Mouse (Mus musculus): ENCODE measurements around the gene Fcrlb. TPM values are rescaled to one million over a fixed set of nuclear protein-coding genes. Genes with fewer than 3 reads are reported as not detected.
A peak's percentile ranks its signal among the peaks of the same experiment; 100 is the strongest.

The Fcrlb gene
- polyA plus RNA-seq, 1 experiment from 2014 or later: 0.29 TPM

DNA sequence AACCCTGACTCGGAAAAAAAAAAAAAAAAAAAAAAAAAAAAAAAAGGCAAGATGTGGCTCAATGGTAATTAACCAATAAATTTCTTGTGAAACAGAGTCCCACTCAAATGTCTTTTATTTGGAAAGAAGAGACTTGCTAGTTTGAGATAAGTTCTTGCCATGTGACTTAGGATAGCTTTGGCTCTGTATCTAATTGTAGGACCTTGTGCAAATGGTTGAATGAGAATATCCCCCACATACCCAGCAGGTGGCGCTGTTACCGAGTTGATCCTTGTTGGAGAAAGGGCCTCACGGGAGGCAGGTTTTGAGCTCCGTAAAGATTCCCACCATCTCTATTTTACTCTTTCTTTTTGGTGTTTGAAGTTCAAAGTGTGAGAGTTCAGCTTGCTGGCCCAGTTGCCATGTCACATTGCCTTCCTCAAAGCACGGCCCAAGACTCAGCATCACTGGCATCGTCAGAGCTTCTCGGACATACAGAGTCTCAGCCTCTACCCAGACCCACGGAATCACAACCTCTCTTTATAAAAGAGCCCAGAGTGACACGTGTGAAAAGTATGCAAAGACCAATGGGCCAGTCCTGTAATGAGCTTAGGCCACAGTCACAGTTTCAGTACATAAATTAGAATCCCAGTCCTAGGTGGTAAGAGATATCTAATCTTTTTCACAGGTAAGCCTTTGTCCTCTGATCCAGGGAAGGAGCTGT, 11.1 kb downstream of the Fcrlb start:
- H3K4me3 ChIP-seq (ENCODE audit: low read depth, low read length): no peak overlapping the region

DNA sequence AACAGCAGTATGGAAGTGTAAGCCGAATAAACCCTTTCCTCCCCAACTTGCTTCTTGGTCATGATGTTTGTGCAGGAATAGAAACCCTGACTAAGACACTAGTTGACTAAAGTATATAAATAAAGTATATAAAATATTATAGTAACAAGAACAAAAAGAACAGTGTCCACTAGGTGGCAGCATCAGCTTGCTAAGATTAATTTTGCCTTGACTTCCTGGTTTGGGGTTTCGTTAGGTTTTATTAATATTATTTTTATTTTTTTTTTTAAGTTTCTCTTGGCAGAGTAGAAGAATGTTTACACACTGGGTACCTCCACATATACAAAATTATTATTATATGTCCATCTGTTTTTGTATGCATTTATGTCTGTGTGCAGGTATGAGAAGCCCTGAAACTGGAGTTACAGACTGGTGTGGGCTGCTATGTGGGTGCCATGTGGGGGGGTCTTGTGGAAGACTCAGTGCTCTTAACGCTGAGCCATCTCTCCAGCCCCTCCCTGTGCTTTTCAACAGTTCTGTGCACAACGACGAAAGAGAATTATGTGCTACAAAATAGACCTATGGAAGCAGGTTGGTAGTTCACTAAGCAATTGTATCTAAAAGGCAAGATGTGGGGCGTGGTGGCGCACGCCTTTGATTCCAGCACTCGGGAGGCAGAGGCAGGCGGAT, 11.8 kb downstream of the Fcrlb start:
- no peak overlapping the region for H3K4me2 ChIP-seq (ENCODE audit: low read depth)
- no peaks in the 10 kb centered on the region for H3K36me3 ChIP-seq (ENCODE audit: control insufficient read depth, insufficient read depth, low read length)
- H3K9ac ChIP-seq (ENCODE audit: low read length): no peak overlapping the region
- no peak overlapping the region for H3K27ac ChIP-seq (ENCODE audit: low read depth, low read length)
- ATAC-seq (ENCODE audit: insufficient read depth, low FRiP score, low TSS enrichment): no peak
- H3K27me3 ChIP-seq (ENCODE audit: control insufficient read depth, insufficient read depth, low read length): no peaks in the 10 kb centered on the region
- WGBS: 39% methylated on average over 10 of the region's 10 CpGs
- no peaks in the 10 kb centered on the region for H3K9me3 ChIP-seq (ENCODE audit: control insufficient read depth, low read length)
- no peak overlapping the region for H3K4me3 ChIP-seq (ENCODE audit: low read depth, low read length)
- H3K4me1 ChIP-seq (ENCODE audit: control insufficient read depth, insufficient read depth, low read length): no peaks in the 10 kb centered on the region
- peak; percentile 23 for DNase-seq (ENCODE audit: low spot score)

More for the DNA sequence above, 11.1 kb downstream of the Fcrlb start:
- Histone ChIP-seq H3K4me2 (ENCODE audit: low read depth) (0 out of 2 replicates have a peak overlapping the region, but pooled peaks have one; percentile 25), H3K27me3 (ENCODE audit: control insufficient read depth, insufficient read depth, low read length) (peaks cover 5% of the 10 kb centered on the region; the same call in 1 of the 2 replicates), H3K9me3 (ENCODE audit: control insufficient read depth, low read length) (no peaks in the 10 kb centered on the region), H3K9ac (ENCODE audit: low read length) (no peak overlapping the region), H3K27ac (ENCODE audit: low read depth, low read length) (no peak overlapping the region), H3K4me1 (ENCODE audit: control insufficient read depth, insufficient read depth, low read length) (no peaks in the 10 kb centered on the region), H3K36me3 (ENCODE audit: control insufficient read depth, insufficient read depth, low read length) (no peaks in the 10 kb centered on the region)
- peak; percentile 83 for DNase-seq (ENCODE audit: low spot score)
- 37% methylated on average over 10 of the region's 10 CpGs for WGBS
- ATAC-seq (ENCODE audit: insufficient read depth, low FRiP score, low TSS enrichment): peak; percentile 41; the same call in 1 of the 2 replicates

- H3K9me3 ChIP-seq (ENCODE audit: control insufficient read depth, low read length): no peaks in the 10 kb centered on the region
- no peak for ATAC-seq (ENCODE audit: insufficient read depth, low FRiP score, low TSS enrichment)
- H3K4me1 ChIP-seq (ENCODE audit: control insufficient read depth, insufficient read depth, low read length): no peaks in the 10 kb centered on the region
- 80% methylated on average over 16 of the region's 16 CpGs for WGBS
- H3K9ac ChIP-seq (ENCODE audit: low read length): no peak overlapping the region
- H3K4me2 ChIP-seq (ENCODE audit: low read depth): no peak overlapping the region
- H3K36me3 ChIP-seq (ENCODE audit: control insufficient read depth, insufficient read depth, low read length): no peaks in the 10 kb centered on the region
- no peaks in the 10 kb centered on the region for H3K27me3 ChIP-seq (ENCODE audit: control insufficient read depth, insufficient read depth, low read length)
- no peak overlapping the region for H3K27ac ChIP-seq (ENCODE audit: low read depth, low read length)
- H3K4me3 ChIP-seq (ENCODE audit: low read depth, low read length): no peak overlapping the region
- DNase-seq (ENCODE audit: low spot score): no peak
These were observed 14.2 kb downstream of the Fcrlb start for GRCm38 (mm10) chr1:170898413-170899075.

DNA sequence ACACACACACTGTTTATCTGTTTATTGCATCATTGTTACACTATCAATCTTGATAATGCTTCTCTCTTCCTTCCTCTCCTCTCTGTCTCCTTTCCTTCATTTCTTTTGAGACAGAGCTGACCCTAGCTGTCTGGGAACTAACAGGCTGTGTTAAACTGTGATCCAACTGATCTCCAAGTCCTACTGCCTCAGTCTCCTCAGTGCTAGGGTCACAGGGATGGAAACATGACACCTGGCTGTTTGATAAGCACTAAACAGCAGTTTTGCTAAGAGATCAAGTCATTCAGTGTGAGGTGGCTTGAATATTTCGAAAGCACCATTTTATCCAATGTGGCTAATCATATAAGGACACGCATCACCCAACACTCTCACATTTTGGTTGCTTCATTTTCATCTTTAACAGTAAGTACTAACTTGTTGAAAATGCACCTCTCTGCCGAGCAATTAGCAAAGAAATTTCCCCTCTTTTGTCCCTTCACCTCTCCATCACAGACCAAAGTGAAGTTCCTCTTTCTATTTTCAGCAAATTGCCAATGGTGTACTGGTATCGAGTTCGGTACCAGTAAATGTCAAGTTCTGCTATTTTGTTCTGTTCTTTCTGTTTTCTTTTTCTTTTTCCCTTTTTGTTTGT, 16.0 kb downstream of the Fcrlb start:
- Histone ChIP-seq H3K36me3 (ENCODE audit: control insufficient read depth, insufficient read depth, low read length) (no peaks in the 10 kb centered on the region), H3K4me1 (ENCODE audit: control insufficient read depth, insufficient read depth, low read length) (no peaks in the 10 kb centered on the region), H3K9me3 (ENCODE audit: control insufficient read depth, low read length) (no peaks in the 10 kb centered on the region), H3K27ac (ENCODE audit: low read depth, low read length) (no peak overlapping the region), H3K4me3 (ENCODE audit: low read depth, low read length) (no peak overlapping the region), H3K27me3 (ENCODE audit: control insufficient read depth, insufficient read depth, low read length) (no peaks in the 10 kb centered on the region), H3K9ac (ENCODE audit: low read length) (no peak overlapping the region), H3K4me2 (ENCODE audit: low read depth) (no peak overlapping the region)
- no peak for DNase-seq (ENCODE audit: low spot score)
- ATAC-seq (ENCODE audit: insufficient read depth, low FRiP score, low TSS enrichment): no peak
- 81% methylated on average over 5 of the region's 5 CpGs for WGBS

DNA sequence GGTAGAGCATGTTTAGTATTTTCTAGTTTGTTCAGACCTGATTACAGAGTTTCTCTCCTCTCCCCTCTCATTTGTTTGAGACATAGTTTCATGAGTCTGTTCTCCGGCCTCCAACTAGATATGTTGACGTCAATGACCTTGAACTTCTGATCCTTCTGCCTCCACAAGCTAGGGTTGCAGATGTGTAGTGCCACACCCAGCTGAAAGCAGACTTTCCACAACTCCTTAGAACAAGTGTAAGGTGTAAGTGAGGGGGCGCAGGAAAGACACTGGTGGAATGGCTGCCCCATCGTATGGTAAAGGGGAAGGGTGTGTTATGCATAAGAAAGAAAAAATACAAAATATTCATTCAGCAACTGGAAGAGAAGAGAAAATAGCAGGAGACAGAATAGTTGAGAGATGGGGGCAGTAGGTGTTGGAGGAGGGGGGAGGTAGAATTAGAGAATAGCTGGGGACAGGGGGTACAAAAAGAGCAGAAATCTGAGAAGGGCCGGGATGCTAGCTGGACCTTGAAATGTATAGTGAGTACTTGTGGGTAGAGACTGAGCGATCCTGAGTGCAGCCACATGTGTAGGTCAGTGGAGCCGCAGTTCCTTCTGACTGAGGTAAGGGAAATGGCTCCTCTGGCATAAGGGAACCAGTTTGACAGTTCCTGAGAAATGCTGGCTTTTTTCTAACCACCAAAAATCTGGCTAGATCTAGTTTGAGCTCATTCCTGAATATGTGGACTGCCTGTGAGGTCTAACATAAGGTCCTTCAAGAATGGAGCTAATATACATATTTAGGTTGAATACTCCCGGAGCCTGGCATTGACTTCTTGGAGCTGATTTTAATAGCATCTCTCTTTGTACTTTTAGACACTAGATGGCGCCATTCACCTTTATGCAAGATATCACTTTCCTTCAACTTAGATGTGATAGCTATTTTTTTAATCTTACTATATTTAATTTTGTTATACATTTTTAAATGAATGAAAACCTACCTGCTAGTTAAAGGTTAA, 17.8 kb downstream of the Fcrlb start:
- no peak overlapping the region for H3K27ac ChIP-seq (ENCODE audit: low read depth, low read length)

DNA sequence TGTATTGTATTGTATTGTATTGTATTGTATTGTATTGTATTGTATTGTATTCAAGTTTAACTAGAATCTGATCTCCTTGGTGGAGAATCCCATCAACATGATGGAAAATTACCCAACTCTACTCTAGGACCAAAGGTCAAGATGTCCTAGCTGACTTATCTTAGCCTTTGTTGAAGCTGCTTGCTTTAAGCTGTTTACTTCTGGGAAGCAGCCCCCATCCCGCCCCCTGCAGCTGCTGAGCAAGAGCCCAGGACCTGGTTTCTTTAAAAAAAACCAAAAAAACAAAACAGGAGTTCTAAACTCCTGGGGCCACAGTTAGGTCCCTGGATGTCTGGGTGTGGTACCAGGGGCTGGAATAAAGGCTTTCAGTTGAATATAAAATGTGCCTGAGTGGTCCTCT, 20.5 kb downstream of the Fcrlb start:
- DNase-seq (ENCODE audit: low spot score) (no peak), ATAC-seq (ENCODE audit: insufficient read depth, low FRiP score, low TSS enrichment) (no peak)
- no peaks in the 10 kb centered on the region for H3K27me3 ChIP-seq (ENCODE audit: control insufficient read depth, insufficient read depth, low read length)
- WGBS: 62% methylated on average over 1 of the region's 1 CpGs
- no peaks in the 10 kb centered on the region for H3K36me3 ChIP-seq (ENCODE audit: control insufficient read depth, insufficient read depth, low read length)
- no peak overlapping the region for H3K4me3 ChIP-seq (ENCODE audit: low read depth, low read length)
- H3K4me1 ChIP-seq (ENCODE audit: control insufficient read depth, insufficient read depth, low read length): no peaks in the 10 kb centered on the region
- H3K4me2 ChIP-seq (ENCODE audit: low read depth): no peak overlapping the region
- H3K9me3 ChIP-seq (ENCODE audit: control insufficient read depth, low read length): no peaks in the 10 kb centered on the region
- no peak overlapping the region for H3K27ac ChIP-seq (ENCODE audit: low read depth, low read length)
- no peak overlapping the region for H3K9ac ChIP-seq (ENCODE audit: low read length)

More for the DNA sequence above, 17.8 kb downstream of the Fcrlb start:
- no peak overlapping the region for H3K4me3 ChIP-seq (ENCODE audit: low read depth, low read length)
- no peaks in the 10 kb centered on the region for H3K4me1 ChIP-seq (ENCODE audit: control insufficient read depth, insufficient read depth, low read length)
- no peak overlapping the region for H3K4me2 ChIP-seq (ENCODE audit: low read depth)
- no peaks in the 10 kb centered on the region for H3K36me3 ChIP-seq (ENCODE audit: control insufficient read depth, insufficient read depth, low read length)
- ATAC-seq (ENCODE audit: insufficient read depth, low FRiP score, low TSS enrichment) (no peak), DNase-seq (ENCODE audit: low spot score) (no peak)
- WGBS: 60% methylated on average over 9 of the region's 9 CpGs
- no peak overlapping the region for H3K9ac ChIP-seq (ENCODE audit: low read length)
- no peaks in the 10 kb centered on the region for H3K27me3 ChIP-seq (ENCODE audit: control insufficient read depth, insufficient read depth, low read length)
- no peaks in the 10 kb centered on the region for H3K9me3 ChIP-seq (ENCODE audit: control insufficient read depth, low read length)

DNA sequence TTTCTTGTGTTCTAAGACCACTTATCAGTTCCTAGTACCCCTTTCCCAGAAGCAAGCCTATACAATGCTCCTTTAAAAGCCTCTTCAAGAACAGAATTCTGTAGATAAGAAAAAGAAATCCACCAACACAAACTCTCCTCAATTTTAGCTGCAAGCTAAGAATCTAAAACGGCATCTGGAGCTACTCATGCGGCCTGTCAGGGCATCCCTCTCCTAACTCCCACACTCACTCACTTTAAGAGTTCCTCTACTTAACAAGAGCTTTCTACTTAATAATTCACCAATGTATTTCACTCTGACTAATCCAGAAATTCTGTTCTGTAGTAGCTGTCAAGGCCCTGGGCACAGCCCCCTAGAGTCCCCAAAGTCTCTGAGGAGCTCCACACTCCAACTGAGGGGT, 21.1 kb downstream of the Fcrlb start:
- H3K36me3 ChIP-seq (ENCODE audit: control insufficient read depth, insufficient read depth, low read length): no peaks in the 10 kb centered on the region
- H3K4me1 ChIP-seq (ENCODE audit: control insufficient read depth, insufficient read depth, low read length): no peaks in the 10 kb centered on the region
- H3K27me3 ChIP-seq (ENCODE audit: control insufficient read depth, insufficient read depth, low read length): no peaks in the 10 kb centered on the region
- ATAC-seq (ENCODE audit: insufficient read depth, low FRiP score, low TSS enrichment) (no peak), DNase-seq (ENCODE audit: low spot score) (no peak)
- H3K27ac ChIP-seq (ENCODE audit: low read depth, low read length): no peak overlapping the region
- no peaks in the 10 kb centered on the region for H3K9me3 ChIP-seq (ENCODE audit: control insufficient read depth, low read length)
- WGBS: 80% methylated on average over 2 of the region's 2 CpGs
- H3K9ac ChIP-seq (ENCODE audit: low read length): no peak overlapping the region
- H3K4me3 ChIP-seq (ENCODE audit: low read depth, low read length): no peak overlapping the region
- no peak overlapping the region for H3K4me2 ChIP-seq (ENCODE audit: low read depth)

DNA sequence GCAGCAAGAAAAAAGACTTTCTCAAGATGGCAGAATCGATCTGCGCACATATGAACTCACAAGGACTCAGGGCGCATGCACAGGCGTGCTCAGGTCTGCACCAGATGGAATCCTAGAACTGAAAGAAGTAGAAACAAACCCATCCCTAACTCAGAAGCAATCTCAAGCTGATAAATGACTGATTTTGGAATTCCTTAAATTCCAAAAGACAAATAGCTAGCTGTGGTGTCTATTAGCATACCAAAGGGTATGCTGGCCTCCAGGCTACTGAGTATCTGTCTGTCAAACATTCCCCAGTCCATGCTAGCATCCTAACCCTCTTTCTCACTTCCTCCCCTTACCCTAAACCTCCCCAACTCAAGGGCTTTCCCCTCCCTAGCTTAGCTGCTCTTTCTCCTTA, 23.4 kb downstream of the Fcrlb start:
- peaks cover 2% of the 10 kb centered on the region; the same call in 1 of the 2 replicates for H3K4me1 ChIP-seq (ENCODE audit: control insufficient read depth, insufficient read depth, low read length)
- no peak overlapping the region for H3K4me3 ChIP-seq (ENCODE audit: low read depth, low read length)
- no peaks in the 10 kb centered on the region for H3K27me3 ChIP-seq (ENCODE audit: control insufficient read depth, insufficient read depth, low read length)
- no peak overlapping the region for H3K9ac ChIP-seq (ENCODE audit: low read length)
- ATAC-seq (ENCODE audit: insufficient read depth, low FRiP score, low TSS enrichment) (no peak), DNase-seq (ENCODE audit: low spot score) (no peak)
- H3K4me2 ChIP-seq (ENCODE audit: low read depth): no peak overlapping the region
- no peaks in the 10 kb centered on the region for H3K9me3 ChIP-seq (ENCODE audit: control insufficient read depth, low read length)
- WGBS: 70% methylated on average over 4 of the region's 4 CpGs
- no peaks in the 10 kb centered on the region for H3K36me3 ChIP-seq (ENCODE audit: control insufficient read depth, insufficient read depth, low read length)
- H3K27ac ChIP-seq (ENCODE audit: low read depth, low read length): no peak overlapping the region
